Mouse (Mus musculus) brown adipose tissue, adult 24 weeks (tissue): Measurements from ENCODE around the gene Prkce. TPM values are rescaled to one million over a fixed set of nuclear protein-coding genes. Genes with fewer than 3 reads are reported as not detected.

ENCODE experiments used
- H3K27ac ChIP-seq: fragments of 200-500 bp; replicated peaks from 2 replicates; pipeline ENCODE4 v1.5.1; 2012; ENCODE audit warnings: low read depth, mild to moderate bottlenecking, low read length
- H3K4me1 ChIP-seq: fragments of 200-500 bp; 2 replicates; pipeline ENCODE4 v1.6.1; 2012; ENCODE audit warnings: low read length, mixed read lengths; ENCODE audit not compliant: control insufficient read depth, insufficient read depth, insufficient read length
- H3K4me3 ChIP-seq: fragments of 200-500 bp; 2 replicates; pipeline ENCODE4 v1.5.1; 2012; ENCODE audit warnings: low read depth, mild to moderate bottlenecking, low read length, moderate library complexity; ENCODE audit not compliant: insufficient read depth
- polyA plus RNA-seq: library from polyadenylated mRNA; stranded (reverse); fragments of >200 nt; gene quantifications from 2 replicates; pipeline ENCODE4 v1.2.4, GENCODE M21; 2012; ENCODE audit not compliant: missing spikeins, insufficient read depth, insufficient read length

Gene Prkce
- polyA plus RNA-seq, 1 experiment = 18.0 TPM

GRCm38 (mm10) chr17:86505183-86505631, 337.6 kb downstream of the Prkce start, which contains the start of gene Gm10309:
Gene Gm10309 (minus strand): TSS chr17:86505232.
- H3K27ac ChIP-seq = peak within 1 kb of the TSS; percentile 51
- H3K4me1 ChIP-seq = peaks cover 35% of the 10 kb centered on the region
- H3K4me3 ChIP-seq = no peak within 1 kb of the TSS

GRCm38 (mm10) chr17:86506881-86507280, 339.3 kb downstream of the Prkce start:
- peak overlapping the region; percentile 43 for H3K4me3 ChIP-seq
- H3K27ac ChIP-seq = peak overlapping the region; percentile 99
- peaks cover 26% of the 10 kb centered on the region for H3K4me1 ChIP-seq

GRCm38 (mm10) chr17:86507342-86508211, 340.0 kb downstream of the Prkce start:
- Histone ChIP-seq H3K4me1 (peaks cover 26% of the 10 kb centered on the region), H3K27ac (peak overlapping the region; percentile 99), H3K4me3 (no peak overlapping the region)

GRCm38 (mm10) chr17:86508212-86508490, 340.6 kb downstream of the Prkce start:
- peaks cover 31% of the 10 kb centered on the region for H3K4me1 ChIP-seq
- H3K4me3 ChIP-seq = no peak overlapping the region
- 0 out of 2 replicates have a peak overlapping the region, but pooled peaks have one; percentile 36 for H3K27ac ChIP-seq

- Histone ChIP-seq H3K27ac (no peak overlapping the region), H3K4me3 (no peak overlapping the region), H3K4me1 (peaks cover 43% of the 10 kb centered on the region)
Observed at GRCm38 (mm10) chr17:86509871-86510270, 342.3 kb downstream of the Prkce start.

GRCm38 (mm10) chr17:86514974-86515620, 347.5 kb downstream of the Prkce start:
- Histone ChIP-seq H3K27ac (0 out of 2 replicates have a peak overlapping the region, but pooled peaks have one; percentile 1), H3K4me1 (peaks cover 25% of the 10 kb centered on the region), H3K4me3 (no peak overlapping the region)

DNA sequence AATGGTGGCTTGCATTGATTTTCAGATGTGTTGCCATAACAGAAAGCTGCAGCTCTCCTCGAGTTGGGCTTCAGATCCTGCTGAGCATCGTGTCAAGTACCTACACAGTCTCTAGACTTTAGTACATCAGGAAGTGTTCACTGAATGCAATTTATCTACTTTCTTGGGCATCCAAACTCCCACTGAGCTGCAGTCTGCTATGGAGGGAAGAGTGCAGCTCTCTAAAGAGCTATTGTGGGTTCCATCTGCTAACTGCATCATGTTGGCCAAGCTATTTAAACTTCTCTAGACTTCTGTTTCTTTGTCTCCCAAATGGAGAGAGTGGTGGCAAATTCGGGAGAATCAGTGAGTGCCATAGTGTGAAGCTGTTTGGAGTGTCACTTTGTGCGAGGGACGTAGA, 349.0 kb downstream of the Prkce start:
- Histone ChIP-seq H3K4me3 (no peak overlapping the region), H3K4me1 (peaks cover 25% of the 10 kb centered on the region), H3K27ac (no peak overlapping the region)

GRCm38 (mm10) chr17:86518604-86519003, 351.0 kb downstream of the Prkce start:
- Histone ChIP-seq H3K27ac (no peak overlapping the region), H3K4me1 (peaks cover 18% of the 10 kb centered on the region)

GRCm38 (mm10) chr17:86521252-86521651, 353.7 kb downstream of the Prkce start:
- Histone ChIP-seq H3K4me1 (peaks cover 8% of the 10 kb centered on the region), H3K27ac (no peak overlapping the region), H3K4me3 (no peak overlapping the region)

More at GRCm38 (mm10) chr17:86518604-86519003, 351.0 kb downstream of the Prkce start:
- no peak overlapping the region for H3K4me3 ChIP-seq

DNA sequence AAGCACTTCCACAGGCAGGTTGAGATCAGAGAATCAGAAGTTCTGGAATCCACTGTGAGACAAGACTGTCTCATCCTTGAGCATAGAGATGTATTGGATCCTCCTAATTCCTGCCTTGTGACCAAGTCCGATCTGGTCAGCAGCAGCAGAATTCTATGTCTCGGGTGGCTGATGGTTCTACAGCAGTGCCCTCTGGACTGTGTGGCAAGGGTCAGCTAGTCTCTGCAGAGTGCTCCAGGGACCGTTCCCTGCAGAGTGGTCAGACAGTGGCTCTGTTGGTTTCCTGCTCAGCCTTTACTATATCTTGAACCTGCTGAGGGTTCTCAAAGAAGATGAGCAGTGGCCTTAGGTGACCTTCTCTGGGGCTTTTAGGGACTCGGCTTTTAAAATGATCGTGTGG, 355.1 kb downstream of the Prkce start:
- Histone ChIP-seq H3K27ac (no peak overlapping the region), H3K4me3 (no peak overlapping the region), H3K4me1 (peaks cover 13% of the 10 kb centered on the region)

GRCm38 (mm10) chr17:86523374-86523773, 355.8 kb downstream of the Prkce start:
- no peak overlapping the region for H3K27ac ChIP-seq

DNA sequence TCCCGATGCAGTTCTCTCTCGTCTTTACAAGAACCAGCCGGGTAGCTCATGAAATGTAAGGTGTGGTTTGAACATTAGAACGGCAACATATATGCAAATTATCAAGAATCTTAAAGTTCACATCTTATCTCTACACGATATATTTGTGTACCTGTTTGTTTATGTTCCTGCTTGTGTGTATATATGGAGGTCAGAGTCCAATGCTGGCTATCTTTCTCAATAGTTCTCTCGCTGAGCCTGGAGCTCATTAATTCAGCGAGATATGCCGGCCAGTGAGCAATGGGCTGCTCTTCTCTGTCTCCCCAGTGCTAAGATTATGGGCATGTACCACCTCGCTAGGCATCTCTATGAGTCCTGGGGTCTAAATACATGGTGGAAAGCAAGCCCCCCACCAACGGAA, 356.3 kb downstream of the Prkce start:
- Histone ChIP-seq H3K27ac (no peak overlapping the region), H3K4me3 (no peak overlapping the region)

More at GRCm38 (mm10) chr17:86523374-86523773, 355.8 kb downstream of the Prkce start:
- no peak overlapping the region for H3K4me3 ChIP-seq
- H3K4me1 ChIP-seq = peaks cover 18% of the 10 kb centered on the region

GRCm38 (mm10) chr17:86525075-86525474, 357.5 kb downstream of the Prkce start:
- Histone ChIP-seq H3K4me1 (peaks cover 27% of the 10 kb centered on the region), H3K4me3 (no peak overlapping the region), H3K27ac (no peak overlapping the region)

More for the DNA sequence above, 356.3 kb downstream of the Prkce start:
- peaks cover 22% of the 10 kb centered on the region for H3K4me1 ChIP-seq

GRCm38 (mm10) chr17:86526016-86526415, 358.4 kb downstream of the Prkce start:
- no peak overlapping the region for H3K27ac ChIP-seq
- H3K4me3 ChIP-seq = no peak overlapping the region
- H3K4me1 ChIP-seq = peaks cover 36% of the 10 kb centered on the region

DNA sequence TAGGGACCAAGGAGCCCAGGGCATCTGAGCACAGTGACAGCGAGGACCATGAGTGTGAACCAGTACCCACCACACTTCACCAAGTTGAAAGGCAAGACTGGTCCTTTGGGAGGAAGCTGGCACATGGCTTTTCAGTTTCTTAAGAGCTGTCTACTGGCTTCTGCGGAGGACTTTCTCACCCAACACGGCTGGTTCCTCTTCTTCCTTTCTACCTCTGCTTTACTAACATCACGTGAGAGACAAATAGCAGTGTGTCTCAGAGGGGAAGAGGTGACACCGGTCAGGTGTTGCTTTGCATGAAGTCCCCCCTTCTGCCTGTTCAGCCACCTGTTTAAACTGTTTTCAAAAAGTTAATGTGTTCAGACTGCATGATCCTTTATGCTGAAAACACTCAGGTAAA, 359.7 kb downstream of the Prkce start:
- Histone ChIP-seq H3K4me3 (no peak overlapping the region), H3K4me1 (peaks cover 38% of the 10 kb centered on the region), H3K27ac (no peak overlapping the region)
